Mouse (Mus musculus): ENCODE measurements around the gene Dbp. TPM values are rescaled to one million over a fixed set of nuclear protein-coding genes. Genes with fewer than 3 reads are reported as not detected.

The Dbp gene
- total RNA-seq, 1 experiment: 10.0 TPM

GRCm38 (mm10) chr7:45725151-45725550 lies 20.3 kb downstream of the Dbp start:
- Histone ChIP-seq H3K36me3 (ENCODE audit: control insufficient read depth, insufficient read depth, low read length, poor library complexity, severe bottlenecking) (peaks cover 48% of the 10 kb centered on the region), H3K27ac (ENCODE audit: insufficient read depth, low read depth, low read length, poor library complexity, severe bottlenecking) (no peak overlapping the region), H3K4me1 (ENCODE audit: control insufficient read depth in 2 of 2, insufficient read depth in 2 of 2, low read length in 2 of 2, poor library complexity in 1 of 2) (peaks cover 0 to 11% of the 10 kb centered on the region in 2 experiments; a peak in 1 of 4 replicates), H3K4me3 (ENCODE audit: insufficient read depth in 1 of 2, low read depth in 1 of 2, low read length in 2 of 2, poor library complexity in 1 of 2, severe bottlenecking in 1 of 2) (no peak overlapping the region), H3K9me3 (ENCODE audit: control insufficient read depth, insufficient read depth, low read depth, low read length) (no peaks in the 10 kb centered on the region), H3K9ac (ENCODE audit: insufficient read depth, low read depth, low read length, poor library complexity, severe bottlenecking) (no peak overlapping the region)
- DNase-seq (ENCODE audit: low read depth, low spot score): no peak
- TF ChIP-seq ZC3H11A (IDR thresholded peaks at IDR 0.05; ENCODE audit: borderline replicate concordance, low read depth, low read length) (no peak), ZNF384 (IDR thresholded peaks at IDR 0.05; ENCODE audit: low read depth, low read length) (no peak)
- in situ Hi-C loops (cut with MboI; ENCODE audit: low sequenced_read_pairs in 2 of 2, unreplicated experiment in 2 of 2): loop anchor here in 1 of 2 experiments (25.0 kb wide), 1 partner anchor 212 kb away; no protein-coding TSS in a partner anchor

- H3K9me3 ChIP-seq (ENCODE audit: control insufficient read depth, insufficient read depth, low read depth, low read length): no peaks in the 10 kb centered on the region
- in situ Hi-C loops (cut with MboI; ENCODE audit: low sequenced_read_pairs in 2 of 2, unreplicated experiment in 2 of 2): loop anchor here in 1 of 2 experiments (25.0 kb wide), 1 partner anchor 212 kb away; no protein-coding TSS in a partner anchor
- no peak for TF ChIP-seq ZNF384 (IDR thresholded peaks at IDR 0.05; ENCODE audit: low read depth, low read length)
- TF ChIP-seq MAFK (IDR thresholded peaks at IDR 0.05; ENCODE audit: insufficient read depth, low read depth, low read length): no peak
- no peak for TF ChIP-seq HCFC1 (IDR thresholded peaks at IDR 0.05; ENCODE audit: borderline replicate concordance, insufficient read depth, low read length)
- no peak for TF ChIP-seq ZC3H11A (IDR thresholded peaks at IDR 0.05; ENCODE audit: borderline replicate concordance, low read depth, low read length)
- no peak for TF ChIP-seq CHD2 (IDR thresholded peaks at IDR 0.05; ENCODE audit: low read depth, low read length)
- no peak for DNase-seq (ENCODE audit: low read depth, low spot score)
- no peak within 1 kb of the TSS for H3K4me3 ChIP-seq (ENCODE audit: insufficient read depth in 1 of 2, low read depth in 1 of 2, low read length in 2 of 2, poor library complexity in 1 of 2, severe bottlenecking in 1 of 2)
- H3K36me3 ChIP-seq (ENCODE audit: control insufficient read depth, insufficient read depth, low read length, poor library complexity, severe bottlenecking): peaks cover 43% of the 10 kb centered on the region
- H3K27ac ChIP-seq (ENCODE audit: insufficient read depth, low read depth, low read length, poor library complexity, severe bottlenecking): no peak within 1 kb of the TSS
- H3K4me1 ChIP-seq (ENCODE audit: control insufficient read depth in 2 of 2, insufficient read depth in 2 of 2, low read length in 2 of 2, poor library complexity in 1 of 2): peaks cover 1 to 16% of the 10 kb centered on the region in 2 experiments; a peak in 1 of 4 replicates
- H3K9ac ChIP-seq (ENCODE audit: insufficient read depth, low read depth, low read length, poor library complexity, severe bottlenecking): no peak within 1 kb of the TSS
These were observed 20.8 kb downstream of the Dbp start, which contains the start of gene Spaca4 for GRCm38 (mm10) chr7:45725713-45726112. Gene Spaca4, minus strand, starts transcription at chr7:45725813.

GRCm38 (mm10) chr7:45726419-45726818 lies 21.5 kb downstream of the Dbp start:
- no peaks in the 10 kb centered on the region for H3K9me3 ChIP-seq (ENCODE audit: control insufficient read depth, insufficient read depth, low read depth, low read length)
- TF ChIP-seq ZC3H11A (IDR thresholded peaks at IDR 0.05; ENCODE audit: borderline replicate concordance, low read depth, low read length): no peak
- no peak for TF ChIP-seq CHD2 (IDR thresholded peaks at IDR 0.05; ENCODE audit: low read depth, low read length)
- no peak for TF ChIP-seq ZNF384 (IDR thresholded peaks at IDR 0.05; ENCODE audit: low read depth, low read length)
- no peak for TF ChIP-seq MAFK (IDR thresholded peaks at IDR 0.05; ENCODE audit: insufficient read depth, low read depth, low read length)
- no peak for TF ChIP-seq HCFC1 (IDR thresholded peaks at IDR 0.05; ENCODE audit: borderline replicate concordance, insufficient read depth, low read length)
- no peak for DNase-seq (ENCODE audit: low read depth, low spot score)
- no peak overlapping the region for H3K4me3 ChIP-seq (ENCODE audit: insufficient read depth in 1 of 2, low read depth in 1 of 2, low read length in 2 of 2, poor library complexity in 1 of 2, severe bottlenecking in 1 of 2)
- in situ Hi-C loops (cut with MboI; ENCODE audit: low sequenced_read_pairs in 2 of 2, unreplicated experiment in 2 of 2): loop anchor here in 1 of 2 experiments (25.0 kb wide), 1 partner anchor 211 kb away; no protein-coding TSS in a partner anchor
- H3K4me1 ChIP-seq (ENCODE audit: control insufficient read depth in 2 of 2, insufficient read depth in 2 of 2, low read length in 2 of 2, poor library complexity in 1 of 2): peaks cover 2 to 17% of the 10 kb centered on the region in 2 experiments; a peak in 1 of 4 replicates
- no peak overlapping the region for H3K9ac ChIP-seq (ENCODE audit: insufficient read depth, low read depth, low read length, poor library complexity, severe bottlenecking)
- H3K27ac ChIP-seq (ENCODE audit: insufficient read depth, low read depth, low read length, poor library complexity, severe bottlenecking): no peak overlapping the region
- peaks cover 36% of the 10 kb centered on the region for H3K36me3 ChIP-seq (ENCODE audit: control insufficient read depth, insufficient read depth, low read length, poor library complexity, severe bottlenecking)

- no peak for DNase-seq (ENCODE audit: low read depth, low spot score)
- no peak overlapping the region for H3K27ac ChIP-seq (ENCODE audit: insufficient read depth, low read depth, low read length, poor library complexity, severe bottlenecking)
- in situ Hi-C loops (cut with MboI; ENCODE audit: low sequenced_read_pairs in 2 of 2, unreplicated experiment in 2 of 2): loop anchor here in 1 of 2 experiments (25.0 kb wide), 1 partner anchor 210 kb away; no protein-coding TSS in a partner anchor
- no peaks in the 10 kb centered on the region for H3K9me3 ChIP-seq (ENCODE audit: control insufficient read depth, insufficient read depth, low read depth, low read length)
- peaks cover 2 to 19% of the 10 kb centered on the region in 2 experiments; a peak in 1 of 4 replicates for H3K4me1 ChIP-seq (ENCODE audit: control insufficient read depth in 2 of 2, insufficient read depth in 2 of 2, low read length in 2 of 2, poor library complexity in 1 of 2)
- no peak overlapping the region for H3K9ac ChIP-seq (ENCODE audit: insufficient read depth, low read depth, low read length, poor library complexity, severe bottlenecking)
- H3K4me3 ChIP-seq (ENCODE audit: insufficient read depth in 1 of 2, low read depth in 1 of 2, low read length in 2 of 2, poor library complexity in 1 of 2, severe bottlenecking in 1 of 2): no peak overlapping the region
- no peak for TF ChIP-seq HCFC1 (IDR thresholded peaks at IDR 0.05; ENCODE audit: borderline replicate concordance, insufficient read depth, low read length)
- TF ChIP-seq ZC3H11A (IDR thresholded peaks at IDR 0.05; ENCODE audit: borderline replicate concordance, low read depth, low read length): no peak
- TF ChIP-seq MAFK (IDR thresholded peaks at IDR 0.05; ENCODE audit: insufficient read depth, low read depth, low read length): no peak
- TF ChIP-seq CHD2 (IDR thresholded peaks at IDR 0.05; ENCODE audit: low read depth, low read length): no peak
- TF ChIP-seq ZNF384 (IDR thresholded peaks at IDR 0.05; ENCODE audit: low read depth, low read length): no peak
- peaks cover 26% of the 10 kb centered on the region for H3K36me3 ChIP-seq (ENCODE audit: control insufficient read depth, insufficient read depth, low read length, poor library complexity, severe bottlenecking)
These were observed 22.7 kb downstream of the Dbp start for GRCm38 (mm10) chr7:45727625-45728024.

Data from ES-E14 (cell line).